Mouse (Mus musculus) heart, embryonic 14.5 days (tissue): ENCODE results near the gene Aspdh. TPM values are rescaled to one million over a fixed set of nuclear protein-coding genes. Genes with fewer than 3 reads are reported as not detected.

ENCODE experiments used
- ATAC-seq: fragments of 200-750 bp; cut with Nextera tagmentation; 2 replicates; pipeline ENCODE4 v1.8.0; 2017; ENCODE audit warnings: low read depth, moderate TSS enrichment; ENCODE audit not compliant: insufficient number of reproducible peaks, insufficient read depth, low FRiP score
- H3K27ac ChIP-seq, 2 experiments: fragments of 200-500 bp in 1 of 2; fragments of 300-500 bp in 1 of 2; sonication (generic) in 1 of 2; replicated peaks in 1 of 2; 2 replicates each; pipeline ENCODE4 v1.5.1; 2012 to 2014; ENCODE audit warnings: low read depth in 2 of 2, low read length in 2 of 2, control low read depth in 1 of 2, mild to moderate bottlenecking in 1 of 2, mixed read lengths in 1 of 2; ENCODE audit not compliant: control insufficient read depth in 1 of 2, insufficient read depth in 1 of 2
- H3K27me3 ChIP-seq: fragments of 300-500 bp; sonication (generic); 2 replicates; pipeline ENCODE4 v1.6.1; 2014; ENCODE audit warnings: mild to moderate bottlenecking, low read length, control low read depth; ENCODE audit not compliant: control insufficient read depth, insufficient read depth
- H3K36me3 ChIP-seq: fragments of 300-500 bp; sonication (generic); 2 replicates; pipeline ENCODE4 v1.6.1; 2014; ENCODE audit warnings: mild to moderate bottlenecking, control low read depth, low read length, mixed read lengths; ENCODE audit not compliant: control insufficient read depth, insufficient read depth
- H3K4me1 ChIP-seq, 2 experiments: fragments of 200-500 bp in 1 of 2; fragments of 300-500 bp in 1 of 2; sonication (generic) in 1 of 2; 2 replicates each; pipeline ENCODE4 v1.6.1; 2012 to 2014; ENCODE audit warnings: low read length in 2 of 2, control low read depth in 1 of 2, mixed read lengths in 1 of 2; ENCODE audit not compliant: control insufficient read depth in 2 of 2, insufficient read depth in 2 of 2
- H3K4me2 ChIP-seq: fragments of 300-500 bp; sonication (generic); 2 replicates; pipeline ENCODE4 v1.6.1; 2014; ENCODE audit warnings: mild to moderate bottlenecking, low read length
- H3K4me3 ChIP-seq, 2 experiments: fragments of 200-500 bp in 1 of 2; fragments of 300-500 bp in 1 of 2; sonication (generic) in 1 of 2; 2 replicates each; pipeline ENCODE4 v1.5.1; 2012 to 2014; ENCODE audit warnings: low read length in 2 of 2, mild to moderate bottlenecking in 2 of 2, control low read depth in 1 of 2, low read depth in 1 of 2, moderate library complexity in 1 of 2; ENCODE audit not compliant: control insufficient read depth in 1 of 2, insufficient read depth in 1 of 2
- H3K9ac ChIP-seq: fragments of 300-500 bp; sonication (generic); 2 replicates; pipeline ENCODE4 v1.6.1; 2014; ENCODE audit warnings: mild to moderate bottlenecking, low read length
- H3K9me3 ChIP-seq: fragments of 300-500 bp; sonication (generic); 2 replicates; pipeline ENCODE4 v1.6.1; 2016; ENCODE audit warnings: low read length, control low read depth; ENCODE audit not compliant: control insufficient read depth
- WGBS: fragments of 180-500 bp; shearing (Covaris S2); extraction: QIAGEN DNeasy Blood & Tissue Kit; methylation state at CpG from one replicate; pipeline ENCODE4 v1.1.7; 2014; 5-methylcytosine and 5-hydroxymethylcytosine counted together
- polyA plus RNA-seq: library from polyadenylated mRNA; unstranded; fragments of >200 nt; fragmentation: Nextera tagmentation; extraction: Ambion mirVana; gene quantifications from 2 replicates; pipeline ENCODE4 v1.2.1, GENCODE M21; 2014

Aspdh gene
- polyA plus RNA-seq, 1 experiment from 2014 or later = 0.34 TPM

GRCm38 (mm10) chr7:44453256-44453655 lies 11.9 kb upstream of the Aspdh start:
- no peaks in the 10 kb centered on the region for H3K27me3 ChIP-seq
- peaks cover 6 to 9% of the 10 kb centered on the region in 2 experiments; a peak in 2 of 4 replicates for H3K4me1 ChIP-seq
- no peaks in the 10 kb centered on the region for H3K9me3 ChIP-seq
- ATAC-seq = peak; percentile 28; the same call in 1 of the 2 replicates
- H3K9ac ChIP-seq = peak overlapping the region; percentile 38
- no peak overlapping the region for H3K4me3 ChIP-seq
- WGBS = 11% methylated on average over 3 of the region's 3 CpGs
- H3K27ac ChIP-seq = peak overlapping the region in 1 of 2 experiments; percentile 44; a peak in 1 of 4 replicates
- no peak overlapping the region for H3K4me2 ChIP-seq
- H3K36me3 ChIP-seq = peaks cover 22% of the 10 kb centered on the region; the same call in 1 of the 2 replicates

GRCm38 (mm10) chr7:44456302-44456701 lies 8.9 kb upstream of the Aspdh start:
- no peak for ATAC-seq
- peaks cover 11% of the 10 kb centered on the region for H3K27me3 ChIP-seq

GRCm38 (mm10) chr7:44460067-44460466 lies 5.1 kb upstream of the Aspdh start:
- Histone ChIP-seq H3K4me3 (no peak overlapping the region), H3K36me3 (peaks cover 24% of the 10 kb centered on the region), H3K27me3 (peaks cover 27% of the 10 kb centered on the region), H3K9me3 (no peaks in the 10 kb centered on the region), H3K4me1 (peaks cover 6 to 9% of the 10 kb centered on the region in 2 experiments; a peak in 3 of 4 replicates), H3K27ac (no peak overlapping the region), H3K4me2 (no peak overlapping the region), H3K9ac (no peak overlapping the region)
- WGBS = 75% methylated on average over 6 of the region's 6 CpGs
- no peak for ATAC-seq

More at GRCm38 (mm10) chr7:44456302-44456701, 8.9 kb upstream of the Aspdh start:
- Histone ChIP-seq H3K4me3 (no peak overlapping the region), H3K9me3 (no peaks in the 10 kb centered on the region), H3K4me2 (no peak overlapping the region), H3K4me1 (peaks cover 6 to 9% of the 10 kb centered on the region in 2 experiments; a peak in 2 of 4 replicates), H3K27ac (no peak overlapping the region), H3K36me3 (peaks cover 10% of the 10 kb centered on the region), H3K9ac (no peak overlapping the region)
- 91% methylated on average over 1 of the region's 1 CpGs for WGBS

- Histone ChIP-seq H3K36me3 (peaks cover 24% of the 10 kb centered on the region), H3K4me2 (no peak overlapping the region), H3K9me3 (no peaks in the 10 kb centered on the region), H3K4me3 (no peak overlapping the region), H3K27ac (no peak overlapping the region), H3K4me1 (peaks cover 8 to 10% of the 10 kb centered on the region in 2 experiments; a peak in 3 of 4 replicates), H3K27me3 (peaks cover 27% of the 10 kb centered on the region), H3K9ac (no peak overlapping the region)
- no peak for ATAC-seq
- WGBS = 81% methylated on average over 31 of the region's 31 CpGs
These were observed 4.3 kb upstream of the Aspdh start for GRCm38 (mm10) chr7:44460767-44461502.

- no peak overlapping the region for H3K27ac ChIP-seq
- H3K9me3 ChIP-seq = no peaks in the 10 kb centered on the region
- H3K27me3 ChIP-seq = peaks cover 27% of the 10 kb centered on the region
- no peak overlapping the region for H3K9ac ChIP-seq
- peaks cover 8 to 10% of the 10 kb centered on the region in 2 experiments; a peak in 3 of 4 replicates for H3K4me1 ChIP-seq
- H3K36me3 ChIP-seq = peaks cover 24% of the 10 kb centered on the region
- peak overlapping the region; percentile 62; the same call in 1 of the 2 replicates for H3K4me2 ChIP-seq
- ATAC-seq = no peak
- H3K4me3 ChIP-seq = no peak overlapping the region
- 65% methylated on average over 54 of the region's 57 CpGs for WGBS
These were observed 3.5 kb upstream of the Aspdh start for GRCm38 (mm10) chr7:44461503-44462217.

- Histone ChIP-seq H3K4me2 (peak overlapping the region; percentile 62), H3K4me1 (peaks cover 9 to 14% of the 10 kb centered on the region in 2 experiments; a peak in 3 of 4 replicates), H3K27me3 (peaks cover 27% of the 10 kb centered on the region), H3K9me3 (no peaks in the 10 kb centered on the region), H3K9ac (peak overlapping the region; percentile 55; the same call in 1 of the 2 replicates), H3K36me3 (peaks cover 24% of the 10 kb centered on the region), H3K27ac (no peak overlapping the region), H3K4me3 (peak overlapping the region; percentile 5 to 14; a peak in 3 of 4 replicates)
- WGBS = 19% methylated on average over 75 of the region's 77 CpGs
- ATAC-seq = no peak
These were observed 2.8 kb upstream of the Aspdh start for GRCm38 (mm10) chr7:44462218-44463055.

GRCm38 (mm10) chr7:44463056-44463425 lies 2.1 kb upstream of the Aspdh start:
- Histone ChIP-seq H3K4me3 (no peak overlapping the region), H3K27ac (no peak overlapping the region), H3K36me3 (peaks cover 24% of the 10 kb centered on the region), H3K4me2 (peak overlapping the region; percentile 62; the same call in 1 of the 2 replicates), H3K27me3 (peaks cover 27% of the 10 kb centered on the region), H3K4me1 (peaks cover 9 to 16% of the 10 kb centered on the region in 2 experiments; a peak in 3 of 4 replicates), H3K9me3 (no peaks in the 10 kb centered on the region), H3K9ac (peak overlapping the region; percentile 55; the same call in 1 of the 2 replicates)
- no peak for ATAC-seq
- 40% methylated on average over 8 of the region's 8 CpGs for WGBS
